Mouse (Mus musculus) liver, postnatal 0 days (tissue): ENCODE measurements at regions not wholly inside any gene's neighbourhood (a gene's known extent, or its start where the extent isn't known, plus 50 kb on each side); places are given as distances from the start of the nearest gene placed in this dataset.

ENCODE experiments used
- ATAC-seq: fragments of 200-750 bp; cut with Nextera tagmentation; 2 replicates; pipeline ENCODE4 v1.8.0; 2017; ENCODE audit warnings: mild to moderate bottlenecking, moderate library complexity
- DNase-seq: peaks from one replicate; pipeline ENCODE4 v3.0.0-alpha.2; 2016
- H3K27ac ChIP-seq: fragments of 300-500 bp; sonication (generic); 2 replicates; pipeline ENCODE4 v1.5.1; 2014; ENCODE audit warnings: antibody characterized with exemption, moderate library complexity, mild to moderate bottlenecking, low read depth
- H3K27me3 ChIP-seq: fragments of 300-500 bp; sonication (generic); 2 replicates; pipeline ENCODE4 v1.6.1; 2014; ENCODE audit warnings: low read length, control low read depth, mixed read lengths; ENCODE audit not compliant: insufficient read depth
- H3K36me3 ChIP-seq: fragments of 300-500 bp; sonication (generic); replicated peaks from 2 replicates; pipeline ENCODE4 v1.6.1; 2014; ENCODE audit warnings: mild to moderate bottlenecking, control low read depth, low read length, moderate library complexity, mixed read lengths; ENCODE audit not compliant: insufficient read depth
- H3K4me1 ChIP-seq: fragments of 300-500 bp; sonication (generic); 2 replicates; pipeline ENCODE4 v1.6.1; 2014; ENCODE audit warnings: antibody characterized with exemption, mild to moderate bottlenecking, control low read depth; ENCODE audit not compliant: insufficient read depth
- H3K4me2 ChIP-seq: fragments of 300-500 bp; sonication (generic); 2 replicates; pipeline ENCODE4 v1.6.1; 2014; ENCODE audit warnings: low read depth, mild to moderate bottlenecking, low read length, moderate library complexity, mixed read lengths
- H3K4me3 ChIP-seq: fragments of 300-500 bp; sonication (generic); 2 replicates; pipeline ENCODE4 v1.5.1; 2014; ENCODE audit warnings: low read depth, low read length
- H3K9ac ChIP-seq: fragments of 300-500 bp; sonication (generic); replicated peaks from 2 replicates; pipeline ENCODE4 v1.6.1; 2014; ENCODE audit warnings: mild to moderate bottlenecking, moderate library complexity
- H3K9me3 ChIP-seq: fragments of 300-500 bp; sonication (generic); 2 replicates; pipeline ENCODE4 v1.6.1; 2016; ENCODE audit warnings: mild to moderate bottlenecking, control low read depth, low read length, mixed read lengths
- CTCF ChIP-seq: sonication (generic); IDR thresholded peaks from 2 replicates; pipeline ENCODE4 v1.5.1; 2016; ENCODE audit warnings: antibody characterized with exemption, low read depth
- EP300 ChIP-seq: IDR thresholded peaks from 2 replicates; pipeline ENCODE4 v1.6.1; 2016; ENCODE audit warnings: antibody characterized with exemption, low read depth, mild to moderate bottlenecking
- WGBS: fragments of 180-500 bp; shearing (Covaris S2); extraction: QIAGEN DNeasy Blood & Tissue Kit; methylation state at CpG from one replicate; pipeline ENCODE4 v1.1.7; 2014; ENCODE audit not compliant: insufficient replicate concordance; 5-methylcytosine and 5-hydroxymethylcytosine counted together

DNA sequence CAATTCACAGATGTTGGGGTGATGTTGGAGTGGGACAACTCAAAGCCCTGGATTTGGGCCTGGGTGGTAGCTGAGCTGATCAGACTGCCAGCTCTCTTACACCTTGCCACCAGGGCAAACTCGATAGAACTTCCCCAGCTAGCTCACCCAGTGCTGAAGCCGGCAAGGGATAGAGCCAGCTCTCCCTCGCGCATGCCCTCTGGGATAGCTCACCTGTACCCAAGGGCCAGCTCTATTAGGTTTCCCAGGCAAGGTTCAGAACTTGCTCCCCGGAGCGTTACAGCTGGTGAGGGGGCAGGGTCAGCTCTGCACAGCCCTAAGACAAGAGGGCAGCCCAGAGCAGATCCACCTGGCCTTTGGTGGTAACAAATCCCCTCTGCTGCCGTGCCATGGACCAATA lies 54.1 kb upstream of the 1700012A03Rik start:
- Histone ChIP-seq H3K4me1 (no peaks in the 10 kb centered on the region), H3K9ac (no peak overlapping the region), H3K27me3 (no peaks in the 10 kb centered on the region), H3K4me3 (no peak overlapping the region), H3K27ac (no peak overlapping the region), H3K36me3 (no peaks in the 10 kb centered on the region), H3K4me2 (no peak overlapping the region), H3K9me3 (no peaks in the 10 kb centered on the region)
- ATAC-seq (no peak), DNase-seq (no peak)
- 82% methylated on average over 7 of the region's 7 CpGs for WGBS
- no peak for TF ChIP-seq CTCF
- TF ChIP-seq EP300, result no peak

DNA sequence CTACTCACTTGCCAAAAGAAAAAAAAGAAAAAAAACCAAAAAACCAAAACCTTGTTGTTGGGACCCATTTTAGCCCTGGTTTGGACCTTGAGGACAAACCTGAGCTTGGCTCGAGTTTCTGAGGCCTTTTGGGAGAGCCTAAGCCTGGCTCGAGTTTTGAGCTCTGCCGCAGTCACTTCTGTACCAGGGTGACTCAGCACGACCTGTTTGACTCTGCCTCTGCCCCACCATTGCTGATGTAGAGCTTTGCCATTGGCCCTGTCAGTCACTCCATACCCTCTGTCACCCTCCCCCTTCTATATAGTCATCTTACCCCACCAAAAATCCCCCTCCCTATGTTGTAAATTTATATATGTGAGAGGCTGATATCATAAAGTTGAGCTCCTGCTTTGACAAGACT lies 54.8 kb upstream of the 1700012A03Rik start:
- no peak for DNase-seq
- TF ChIP-seq EP300 (no peak), CTCF (no peak)
- Histone ChIP-seq H3K9ac (no peak overlapping the region), H3K4me3 (no peak overlapping the region), H3K4me2 (no peak overlapping the region), H3K27me3 (no peaks in the 10 kb centered on the region), H3K9me3 (no peaks in the 10 kb centered on the region), H3K27ac (no peak overlapping the region), H3K36me3 (no peaks in the 10 kb centered on the region), H3K4me1 (no peaks in the 10 kb centered on the region)
- WGBS, result 62% methylated on average over 4 of the region's 4 CpGs
- ATAC-seq, result no peak

DNA sequence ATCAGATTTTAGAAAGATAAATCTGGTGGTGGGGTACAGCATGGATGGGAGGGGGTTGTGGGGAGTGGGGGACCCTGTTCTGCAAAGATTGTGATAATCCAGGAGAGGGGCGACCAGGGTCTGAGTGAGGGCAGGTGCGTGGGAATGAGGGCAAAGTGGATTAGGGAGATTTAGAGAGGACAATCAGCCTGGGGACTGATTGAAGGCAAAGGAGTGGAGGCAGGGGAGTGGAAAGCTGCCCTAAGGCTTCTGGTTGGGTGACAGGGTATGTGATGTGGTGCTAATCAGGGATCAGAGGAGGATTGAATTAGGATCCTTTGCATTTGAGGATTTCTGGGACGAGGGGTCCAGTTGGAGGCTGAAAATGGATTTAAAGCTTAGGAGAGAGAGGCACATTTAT lies 64.3 kb upstream of the 1700012A03Rik start:
- H3K4me1 ChIP-seq, result no peaks in the 10 kb centered on the region
- 40% methylated on average over 3 of the region's 3 CpGs for WGBS
- no peak for DNase-seq
- ATAC-seq, result no peak
- no peaks in the 10 kb centered on the region for H3K36me3 ChIP-seq
- no peak for TF ChIP-seq CTCF
- TF ChIP-seq EP300, result no peak
- no peak overlapping the region for H3K9ac ChIP-seq
- H3K4me3 ChIP-seq, result no peak overlapping the region
- no peaks in the 10 kb centered on the region for H3K27me3 ChIP-seq
- no peak overlapping the region for H3K4me2 ChIP-seq
- no peaks in the 10 kb centered on the region for H3K9me3 ChIP-seq
- H3K27ac ChIP-seq, result no peak overlapping the region

DNA sequence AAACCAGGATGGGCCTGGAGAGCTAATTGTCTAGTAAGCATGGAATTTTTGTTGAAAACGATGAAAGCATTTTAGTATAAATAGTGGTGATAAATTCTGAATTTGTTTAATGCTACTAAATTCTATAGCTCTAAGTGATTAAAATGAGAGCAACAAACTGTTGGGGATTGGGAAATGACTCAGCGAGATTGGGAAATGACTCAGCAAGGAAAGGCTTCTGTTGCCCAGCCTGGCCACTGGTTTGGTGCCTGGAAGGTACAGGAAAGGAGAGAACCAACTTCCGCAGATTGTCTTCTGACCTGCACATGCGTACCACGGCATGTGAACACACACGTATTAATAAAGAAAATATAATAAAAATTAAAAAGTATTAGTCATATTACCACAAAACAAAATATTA lies 73.3 kb upstream of the 1700012A03Rik start:
- Histone ChIP-seq H3K9me3 (no peaks in the 10 kb centered on the region), H3K4me1 (no peaks in the 10 kb centered on the region), H3K27me3 (no peaks in the 10 kb centered on the region), H3K36me3 (no peaks in the 10 kb centered on the region), H3K27ac (no peak overlapping the region), H3K9ac (no peak overlapping the region), H3K4me2 (no peak overlapping the region), H3K4me3 (no peak overlapping the region)
- DNase-seq, result no peak
- no peak for ATAC-seq
- 75% methylated on average over 6 of the region's 6 CpGs for WGBS
- no peak for TF ChIP-seq CTCF
- TF ChIP-seq EP300, result no peak

GRCm38 (mm10) chr6:31948063-31948481 lies 102.0 kb upstream of the 1700012A03Rik start:
- ATAC-seq (no peak), DNase-seq (no peak)
- no peaks in the 10 kb centered on the region for H3K27me3 ChIP-seq
- no peak overlapping the region for H3K9ac ChIP-seq
- H3K4me1 ChIP-seq, result no peaks in the 10 kb centered on the region
- 33% methylated on average over 4 of the region's 4 CpGs for WGBS
- H3K4me2 ChIP-seq, result no peak overlapping the region
- no peaks in the 10 kb centered on the region for H3K36me3 ChIP-seq
- TF ChIP-seq CTCF (no peak), EP300 (no peak)
- no peak overlapping the region for H3K4me3 ChIP-seq
- H3K27ac ChIP-seq, result no peak overlapping the region
- H3K9me3 ChIP-seq, result no peaks in the 10 kb centered on the region

DNA sequence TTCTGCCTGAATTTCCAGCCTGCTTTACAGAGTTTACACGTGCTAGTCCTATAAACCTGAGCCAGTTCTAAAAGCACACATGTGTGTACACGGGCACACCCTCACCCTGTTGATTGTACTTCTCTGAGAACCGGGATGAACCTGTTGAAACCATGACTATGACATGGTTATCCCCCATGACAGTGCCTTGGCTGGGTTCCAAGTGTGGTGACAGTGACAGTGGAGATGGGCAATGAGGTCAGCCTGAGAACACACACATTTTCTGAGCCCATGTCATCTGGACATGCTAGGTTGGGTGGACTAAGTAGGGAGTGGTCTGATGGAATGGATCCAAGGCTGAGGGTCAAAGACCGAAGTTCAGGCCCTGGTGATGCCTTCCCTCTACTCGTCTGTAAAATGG lies 103.5 kb upstream of the 1700012A03Rik start:
- DNase-seq (no peak), ATAC-seq (no peak)
- 71% methylated on average over 5 of the region's 5 CpGs for WGBS
- Histone ChIP-seq H3K27me3 (no peaks in the 10 kb centered on the region), H3K27ac (no peak overlapping the region), H3K4me3 (no peak overlapping the region), H3K4me1 (no peaks in the 10 kb centered on the region), H3K36me3 (no peaks in the 10 kb centered on the region), H3K9me3 (no peaks in the 10 kb centered on the region), H3K9ac (no peak overlapping the region), H3K4me2 (no peak overlapping the region)
- TF ChIP-seq CTCF (no peak), EP300 (no peak)

DNA sequence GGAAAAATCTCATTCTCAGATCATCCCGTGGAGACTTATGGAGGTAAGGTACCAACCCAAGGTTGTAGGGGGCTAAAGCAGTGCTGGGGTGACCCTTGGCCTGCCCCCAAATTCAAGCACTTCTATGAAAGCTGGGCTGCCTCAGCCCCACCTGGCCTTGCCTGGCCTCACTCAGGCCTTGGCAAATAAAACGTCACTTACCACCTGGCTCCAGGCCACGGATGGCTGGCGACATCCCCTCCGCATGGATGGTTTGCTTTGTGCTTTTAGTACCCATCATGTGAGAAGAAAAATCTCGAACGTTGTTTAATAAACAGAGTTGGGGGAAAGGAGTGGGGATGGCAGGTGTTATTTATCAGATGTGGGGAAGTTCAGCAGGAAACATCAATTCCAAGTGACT lies 104.7 kb upstream of the 1700012A03Rik start:
- Histone ChIP-seq H3K4me1 (no peaks in the 10 kb centered on the region), H3K27ac (no peak overlapping the region), H3K9me3 (no peaks in the 10 kb centered on the region), H3K4me2 (no peak overlapping the region), H3K9ac (no peak overlapping the region), H3K27me3 (no peaks in the 10 kb centered on the region), H3K4me3 (no peak overlapping the region), H3K36me3 (no peaks in the 10 kb centered on the region)
- ATAC-seq (no peak), DNase-seq (no peak)
- no peak for TF ChIP-seq EP300
- TF ChIP-seq CTCF, result no peak
- WGBS, result 70% methylated on average over 7 of the region's 7 CpGs
